Mouse (Mus musculus): Measurements from ENCODE around the gene Gpr83. TPM values are rescaled to one million over a fixed set of nuclear protein-coding genes. Genes with fewer than 3 reads are reported as not detected.

The Gpr83 gene
- polyA plus RNA-seq, 1 experiment, result not detected

DNA sequence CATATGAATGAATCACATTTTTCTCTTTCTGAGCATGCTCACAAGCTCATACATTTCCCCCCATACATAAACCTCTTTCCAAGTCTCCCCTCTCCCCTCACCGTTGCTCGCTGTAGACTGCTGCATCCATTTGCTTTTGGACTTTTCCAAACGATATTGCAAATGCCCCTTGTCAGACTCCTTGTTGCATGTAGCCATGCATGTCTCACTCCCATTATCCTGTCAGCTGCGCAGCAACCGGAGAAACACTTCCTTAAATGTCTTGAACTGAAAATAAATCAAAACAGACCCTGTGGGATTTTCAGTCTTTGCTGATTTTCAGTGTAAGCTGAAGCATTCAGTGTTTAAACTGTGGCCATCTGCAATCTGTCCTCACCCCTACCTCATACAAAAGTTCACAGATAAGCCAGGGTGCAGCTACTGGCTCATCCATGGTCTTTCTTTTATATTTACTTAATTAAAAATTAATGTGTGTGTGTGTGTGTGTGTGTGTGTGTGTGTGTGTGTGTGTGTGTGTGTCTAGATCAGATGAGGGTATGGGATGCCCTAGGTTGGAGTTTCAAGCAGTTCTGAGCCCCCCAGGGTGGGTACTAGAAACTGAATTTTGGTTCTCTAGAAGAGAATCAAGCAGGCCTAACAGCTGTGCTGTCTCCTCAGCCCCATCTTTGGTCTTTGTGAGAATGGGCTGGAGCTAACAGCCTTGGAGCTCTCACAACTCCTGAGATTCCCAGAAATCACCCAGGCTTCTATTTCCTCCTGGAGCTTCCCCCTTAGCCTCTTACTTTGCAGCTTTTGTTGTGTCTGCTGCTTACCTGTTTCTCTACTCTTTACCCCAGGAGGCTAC is 59.0 kb downstream of the Gpr83 start:
- Histone ChIP-seq H3K4me3 (ENCODE audit: insufficient read depth, low read length) (no peak overlapping the region), H3K4me1 (ENCODE audit: control insufficient read depth, insufficient read depth, low read length) (no peaks in the 10 kb centered on the region), H3K27ac (ENCODE audit: insufficient read depth, low read depth, low read length) (no peak overlapping the region)
- TF ChIP-seq POLR2A (IDR thresholded peaks at IDR 0.05; ENCODE audit: borderline replicate concordance, low read depth, low read length), result no peak
- no peak for TF ChIP-seq CTCF (IDR thresholded peaks at IDR 0.05; ENCODE audit: low read depth, low read length)

Other genes with a start within 250 kb of the Gpr83 start
- gene Amotl1, start 215.2 kb upstream of the Gpr83 start, polyA plus RNA-seq (2012; ENCODE audit: insufficient read depth, insufficient read length, missing spikeins), result 0.37 and 0.46 TPM in 2 replicates
- gene Piwil4, start 119.5 kb upstream of the Gpr83 start, polyA plus RNA-seq (2012; ENCODE audit: insufficient read depth, insufficient read length, missing spikeins), result not detected in 2 replicates
- gene Fut4, start 107.8 kb upstream of the Gpr83 start, polyA plus RNA-seq (2012; ENCODE audit: insufficient read depth, insufficient read length, missing spikeins), result 2.4 and 3.0 TPM in 2 replicates
- not detected in 2 replicates for gene 1700012B09Rik, start 89.2 kb upstream of the Gpr83 start, polyA plus RNA-seq (2012; ENCODE audit: insufficient read depth, insufficient read length, missing spikeins)
- 22.0 and 25.2 TPM in 2 replicates for gene Mre11a, start 75.6 kb upstream of the Gpr83 start, polyA plus RNA-seq (2012; ENCODE audit: insufficient read depth, insufficient read length, missing spikeins)
- gene Ankrd49, start 75.4 kb upstream of the Gpr83 start, polyA plus RNA-seq (2012; ENCODE audit: insufficient read depth, insufficient read length, missing spikeins), result 12.7 and 19.1 TPM in 2 replicates
- gene Izumo1r, start 43.7 kb downstream of the Gpr83 start, polyA plus RNA-seq (2012; ENCODE audit: insufficient read depth, insufficient read length, missing spikeins), result not detected in 2 replicates
- gene Panx1, start 185.3 kb downstream of the Gpr83 start, polyA plus RNA-seq (2012; ENCODE audit: insufficient read depth, insufficient read length, missing spikeins), result 23.9 and 28.2 TPM in 2 replicates